Mouse (Mus musculus) midbrain, embryonic 16.5 days (tissue): ENCODE results near the gene Pla2g6. TPM values are rescaled to one million over a fixed set of nuclear protein-coding genes. Genes with fewer than 3 reads are reported as not detected.

Experiments used
- ATAC-seq: fragments of 200-750 bp; cut with Nextera tagmentation; 2 replicates; pipeline ENCODE4 v1.8.0; 2017; ENCODE audit warnings: moderate TSS enrichment
- H3K27ac ChIP-seq: fragments of 300-500 bp; sonication (generic); 2 replicates; pipeline ENCODE4 v1.5.1; 2014; ENCODE audit warnings: mild to moderate bottlenecking, low read length, mixed read lengths
- H3K27me3 ChIP-seq: fragments of 300-500 bp; sonication (generic); 2 replicates; pipeline ENCODE4 v1.6.1; 2014; ENCODE audit warnings: low read depth, low read length, mixed read lengths; ENCODE audit not compliant: control insufficient read depth, insufficient read depth
- H3K36me3 ChIP-seq: fragments of 300-500 bp; sonication (generic); 2 replicates; pipeline ENCODE4 v1.6.1; 2014; ENCODE audit warnings: mild to moderate bottlenecking, low read length, moderate library complexity, mixed read lengths; ENCODE audit not compliant: control insufficient read depth, insufficient read depth
- H3K4me1 ChIP-seq: fragments of 300-500 bp; sonication (generic); 2 replicates; pipeline ENCODE4 v1.6.1; 2014; ENCODE audit warnings: mild to moderate bottlenecking, low read length, mixed read lengths; ENCODE audit not compliant: control insufficient read depth, insufficient read depth
- H3K4me2 ChIP-seq: fragments of 300-500 bp; sonication (generic); 2 replicates; pipeline ENCODE4 v1.6.1; 2014; ENCODE audit warnings: mild to moderate bottlenecking, low read length, mixed read lengths
- H3K4me3 ChIP-seq: fragments of 300-500 bp; sonication (generic); 2 replicates; pipeline ENCODE4 v1.5.1; 2014; ENCODE audit warnings: low read depth, mild to moderate bottlenecking, low read length, moderate library complexity, mixed read lengths
- H3K9ac ChIP-seq: fragments of 300-500 bp; sonication (generic); 2 replicates; pipeline ENCODE4 v1.6.1; 2014; ENCODE audit warnings: low read depth, low read length, mixed read lengths
- H3K9me3 ChIP-seq: fragments of 300-500 bp; sonication (generic); replicated peaks from 2 replicates; pipeline ENCODE4 v1.6.1; 2014; ENCODE audit warnings: mild to moderate bottlenecking, low read length, mixed read lengths; ENCODE audit not compliant: control insufficient read depth, poor library complexity, severe bottlenecking
- WGBS: fragments of 180-500 bp; shearing (Covaris S2); extraction: QIAGEN DNeasy Blood & Tissue Kit; methylation state at CpG from one replicate; pipeline ENCODE4 v1.1.7; 2014; 5-methylcytosine and 5-hydroxymethylcytosine counted together
- polyA plus RNA-seq: library from polyadenylated mRNA; unstranded; fragments of >200 nt; fragmentation: Nextera tagmentation; extraction: Ambion mirVana; gene quantifications from 2 replicates; pipeline ENCODE4 v1.2.1, GENCODE M21; 2015

Pla2g6 gene
- polyA plus RNA-seq, 1 experiment from 2014 or later = 29.8 TPM

DNA sequence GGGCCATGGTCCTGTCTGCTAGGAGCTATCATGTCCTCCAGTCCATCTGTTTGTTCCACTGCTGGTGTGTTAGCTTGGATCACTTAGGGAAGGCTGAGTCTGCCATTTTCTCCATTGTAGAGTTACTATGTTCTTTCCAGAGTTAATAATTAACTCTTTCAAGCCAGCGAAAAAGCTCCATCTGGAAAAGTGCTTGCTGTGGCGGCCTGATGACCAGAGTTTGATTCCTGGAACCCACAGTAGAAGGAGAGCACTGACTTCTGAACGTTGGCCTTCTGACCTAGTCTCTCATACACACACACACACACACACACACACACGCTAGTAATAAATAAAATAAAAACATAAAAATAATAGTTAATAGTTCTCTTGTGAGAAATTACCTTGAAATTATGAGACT, 16.4 kb upstream of the Pla2g6 start:
- Histone ChIP-seq H3K9ac (no peak overlapping the region), H3K4me2 (no peak overlapping the region), H3K27me3 (peaks cover 7% of the 10 kb centered on the region; the same call in 1 of the 2 replicates), H3K4me1 (peaks cover 8% of the 10 kb centered on the region), H3K9me3 (no peaks in the 10 kb centered on the region), H3K4me3 (no peak overlapping the region), H3K36me3 (no peaks in the 10 kb centered on the region), H3K27ac (no peak overlapping the region)
- WGBS = 81% methylated on average over 4 of the region's 4 CpGs
- ATAC-seq = no peak

DNA sequence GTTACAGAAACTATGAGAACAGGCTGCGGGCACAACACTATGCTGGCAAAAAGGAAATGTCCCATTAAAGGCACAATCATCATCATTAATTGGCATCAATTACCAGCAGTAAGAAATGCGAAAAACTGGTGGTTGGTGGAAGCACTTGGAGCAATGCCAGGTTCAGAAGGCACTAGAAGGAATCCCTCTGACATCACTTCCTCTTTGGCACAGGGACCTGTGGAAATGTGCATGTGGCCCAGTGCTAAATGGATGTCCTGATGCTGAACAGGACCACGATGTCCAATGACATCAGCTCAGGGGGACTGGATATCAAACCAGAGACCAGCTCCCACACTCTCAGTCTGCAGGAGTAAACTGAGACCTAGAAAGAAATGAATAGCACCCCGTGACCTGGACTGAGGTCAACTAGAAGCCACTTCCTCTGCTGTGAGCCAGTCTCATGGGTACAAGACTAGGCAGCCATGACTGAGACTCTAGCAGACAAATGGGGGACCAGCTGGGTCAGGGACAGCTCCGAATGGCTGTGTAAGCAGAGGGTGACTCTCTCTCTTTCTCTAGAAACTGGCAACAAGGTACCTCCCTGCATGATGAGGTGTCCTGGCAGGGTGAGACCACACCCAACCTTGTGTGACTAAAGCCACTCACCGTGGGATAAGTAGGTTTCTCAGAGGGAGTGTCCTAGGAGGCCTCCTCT, 14.6 kb upstream of the Pla2g6 start:
- Histone ChIP-seq H3K4me2 (no peak overlapping the region), H3K27ac (no peak overlapping the region), H3K4me1 (no peaks in the 10 kb centered on the region), H3K27me3 (no peaks in the 10 kb centered on the region), H3K4me3 (no peak overlapping the region), H3K36me3 (no peaks in the 10 kb centered on the region), H3K9me3 (no peaks in the 10 kb centered on the region), H3K9ac (no peak overlapping the region)
- 84% methylated on average over 6 of the region's 6 CpGs for WGBS
- no peak for ATAC-seq

DNA sequence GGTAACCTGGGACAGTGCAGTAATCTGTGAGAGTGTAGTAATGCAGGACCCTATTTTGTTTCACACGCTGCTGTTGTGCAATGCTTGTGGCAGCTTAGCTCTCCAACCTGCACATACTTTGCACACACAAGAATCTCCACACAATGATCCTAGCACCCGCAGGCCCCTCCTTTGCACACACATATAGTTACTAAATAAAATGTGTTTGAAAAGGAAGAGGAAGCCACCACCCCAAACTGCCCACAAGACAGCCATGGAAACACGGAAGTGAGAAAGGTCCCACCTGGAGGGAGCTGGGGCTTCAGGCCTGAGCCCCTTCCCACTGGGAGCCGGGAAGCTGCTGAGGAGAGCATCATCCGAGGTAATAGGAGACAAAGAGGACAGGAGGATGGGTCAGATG, 10.8 kb upstream of the Pla2g6 start:
- no peak for ATAC-seq
- H3K27me3 ChIP-seq = no peaks in the 10 kb centered on the region
- H3K9me3 ChIP-seq = no peaks in the 10 kb centered on the region
- H3K36me3 ChIP-seq = no peaks in the 10 kb centered on the region
- no peak overlapping the region for H3K27ac ChIP-seq
- no peak overlapping the region for H3K9ac ChIP-seq
- no peaks in the 10 kb centered on the region for H3K4me1 ChIP-seq
- H3K4me3 ChIP-seq = no peak overlapping the region
- H3K4me2 ChIP-seq = no peak overlapping the region
- 76% methylated on average over 5 of the region's 5 CpGs for WGBS

DNA sequence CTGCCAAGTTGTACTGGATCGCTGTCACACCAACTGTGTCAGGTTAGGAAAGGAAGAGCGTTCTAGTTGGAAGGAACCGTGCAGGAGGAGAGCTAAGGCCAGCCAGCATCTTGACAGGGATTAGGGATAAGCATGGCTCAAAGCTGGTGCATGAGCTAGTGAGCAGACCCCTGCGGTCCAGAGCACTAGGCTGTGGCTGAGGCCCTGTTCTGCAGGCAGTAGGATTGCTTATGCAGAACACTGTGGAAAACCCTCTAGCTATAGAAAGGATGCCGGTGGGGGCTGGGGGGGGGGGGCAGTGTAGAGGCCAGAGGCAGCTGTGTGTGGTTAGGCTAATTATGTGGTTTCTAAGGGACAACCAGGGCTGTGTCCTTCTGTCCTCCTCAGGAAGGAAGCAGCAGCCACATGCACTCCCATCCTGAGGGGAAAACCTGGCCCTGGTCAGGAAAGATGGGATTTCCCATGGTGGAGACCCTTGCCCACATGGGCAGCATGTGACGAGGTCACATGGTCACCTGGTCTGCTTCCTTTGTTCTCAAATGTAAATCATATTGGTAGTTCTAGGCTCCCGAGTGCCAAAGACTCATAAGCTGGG, 7.0 kb upstream of the Pla2g6 start:
- no peaks in the 10 kb centered on the region for H3K27me3 ChIP-seq
- 41% methylated on average over 7 of the region's 7 CpGs for WGBS
- no peak overlapping the region for H3K4me2 ChIP-seq
- no peak overlapping the region for H3K27ac ChIP-seq
- no peaks in the 10 kb centered on the region for H3K9me3 ChIP-seq
- no peaks in the 10 kb centered on the region for H3K4me1 ChIP-seq
- ATAC-seq = no peak
- H3K36me3 ChIP-seq = no peaks in the 10 kb centered on the region
- no peak overlapping the region for H3K9ac ChIP-seq
- no peak overlapping the region for H3K4me3 ChIP-seq

DNA sequence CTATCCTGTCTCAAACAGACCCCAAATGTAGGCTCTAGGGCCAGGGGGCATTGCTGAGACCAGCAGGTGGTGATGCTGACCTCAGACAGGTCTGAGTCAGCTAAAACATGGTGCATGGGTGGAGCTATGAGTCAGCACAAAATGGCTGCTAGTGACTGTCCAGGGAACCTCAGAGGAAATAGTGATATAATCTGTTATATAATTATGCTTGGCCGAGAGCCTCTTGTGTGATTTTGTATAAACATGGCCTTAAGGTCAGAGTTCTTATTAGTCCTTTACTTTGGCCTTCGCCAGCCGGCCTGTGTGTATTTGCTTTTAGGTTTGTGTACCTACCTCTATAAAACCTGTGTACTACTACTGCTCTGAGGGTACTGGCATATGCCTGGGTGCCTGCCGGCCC, 5.2 kb upstream of the Pla2g6 start:
- H3K9me3 ChIP-seq = no peaks in the 10 kb centered on the region
- no peak overlapping the region for H3K27ac ChIP-seq
- no peaks in the 10 kb centered on the region for H3K36me3 ChIP-seq
- no peak for ATAC-seq
- no peak overlapping the region for H3K9ac ChIP-seq
- no peak overlapping the region for H3K4me3 ChIP-seq
- H3K4me1 ChIP-seq = no peaks in the 10 kb centered on the region
- WGBS = 89% methylated on average over 4 of the region's 4 CpGs
- no peaks in the 10 kb centered on the region for H3K27me3 ChIP-seq
- H3K4me2 ChIP-seq = no peak overlapping the region

DNA sequence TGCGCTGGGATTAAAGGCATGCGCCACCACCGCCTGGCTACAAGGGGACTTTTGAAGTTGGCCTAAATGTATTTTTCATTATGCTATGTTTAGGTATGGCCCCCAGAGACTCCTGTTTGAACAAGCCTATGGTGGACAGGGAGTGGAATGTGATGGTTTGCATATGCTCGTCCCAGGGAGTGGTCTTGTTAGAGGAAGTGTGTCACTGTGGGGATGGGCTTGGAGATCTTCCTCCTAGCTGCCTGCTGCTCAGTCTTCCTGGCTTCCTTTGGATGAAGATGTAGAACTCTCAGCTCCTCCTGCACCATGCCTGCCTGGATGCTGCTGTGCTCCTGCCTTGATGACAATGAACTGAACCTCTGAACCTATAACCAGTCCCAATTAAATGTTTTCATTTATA, 2.3 kb upstream of the Pla2g6 start:
- peaks cover 14% of the 10 kb centered on the region for H3K4me1 ChIP-seq
- H3K27me3 ChIP-seq = no peaks in the 10 kb centered on the region
- no peak for ATAC-seq
- H3K9ac ChIP-seq = no peak overlapping the region
- H3K4me3 ChIP-seq = no peak overlapping the region
- no peaks in the 10 kb centered on the region for H3K36me3 ChIP-seq
- H3K27ac ChIP-seq = no peak overlapping the region
- no peak overlapping the region for H3K4me2 ChIP-seq
- 78% methylated on average over 4 of the region's 4 CpGs for WGBS
- H3K9me3 ChIP-seq = no peaks in the 10 kb centered on the region

DNA sequence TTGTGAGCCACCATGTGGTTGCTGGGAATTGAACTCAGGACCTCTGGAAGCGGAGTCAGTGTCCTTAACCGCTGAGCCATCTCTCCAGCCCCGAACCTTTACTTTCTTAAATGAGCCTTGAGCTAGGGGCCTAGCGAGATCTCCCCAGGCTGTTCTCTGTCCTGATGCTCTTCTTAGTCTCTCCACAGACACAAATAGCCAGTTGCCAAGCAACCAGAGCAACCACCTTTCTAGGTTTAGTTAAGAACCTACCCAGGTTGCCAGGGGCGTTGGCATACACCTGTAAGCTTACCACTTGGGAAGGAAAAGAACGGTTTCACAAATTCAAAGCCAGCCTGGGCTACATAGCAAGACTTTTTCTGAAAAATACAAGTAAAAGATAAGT, 1.8 kb upstream of the Pla2g6 start:
- 85% methylated on average over 6 of the region's 6 CpGs for WGBS
- ATAC-seq = no peak
- no peaks in the 10 kb centered on the region for H3K9me3 ChIP-seq
- H3K4me1 ChIP-seq = peaks cover 14% of the 10 kb centered on the region
- no peak overlapping the region for H3K9ac ChIP-seq
- H3K27me3 ChIP-seq = no peaks in the 10 kb centered on the region
- no peak overlapping the region for H3K4me3 ChIP-seq
- H3K4me2 ChIP-seq = no peak overlapping the region
- H3K27ac ChIP-seq = no peak overlapping the region
- no peaks in the 10 kb centered on the region for H3K36me3 ChIP-seq

DNA sequence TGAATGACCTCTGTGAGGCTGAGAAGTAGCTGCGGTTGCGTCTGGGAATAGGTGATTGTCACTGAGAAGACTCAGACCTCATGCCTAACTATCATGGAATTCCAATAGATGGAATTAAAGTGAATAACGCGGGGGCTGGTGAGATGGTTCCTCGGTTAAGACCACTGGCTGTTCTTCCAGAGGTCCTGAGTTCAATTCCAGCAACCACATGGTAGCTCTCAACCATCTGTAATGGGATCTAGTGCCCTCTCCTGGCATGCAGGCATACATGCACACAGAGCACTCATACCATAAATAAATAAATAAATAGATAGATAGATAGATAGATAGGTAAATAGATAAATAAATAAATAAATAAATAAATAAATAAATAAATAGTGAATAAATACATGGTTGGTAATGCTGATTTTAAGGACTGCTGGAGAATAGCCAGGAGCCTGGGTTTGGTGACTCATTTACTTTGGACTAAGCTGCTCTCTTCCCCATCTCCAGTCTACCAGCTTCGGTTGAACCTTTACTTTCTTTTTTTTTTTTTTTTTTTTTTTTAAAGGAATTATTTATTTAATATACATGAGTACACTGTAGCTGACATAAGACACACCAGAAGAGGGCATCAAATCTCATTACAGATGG, 1.3 kb upstream of the Pla2g6 start:
- no peaks in the 10 kb centered on the region for H3K27me3 ChIP-seq
- no peaks in the 10 kb centered on the region for H3K9me3 ChIP-seq
- WGBS = 98% methylated on average over 6 of the region's 6 CpGs
- no peak overlapping the region for H3K4me3 ChIP-seq
- H3K4me1 ChIP-seq = peaks cover 14% of the 10 kb centered on the region
- no peak overlapping the region for H3K9ac ChIP-seq
- no peak overlapping the region for H3K27ac ChIP-seq
- H3K36me3 ChIP-seq = no peaks in the 10 kb centered on the region
- no peak for ATAC-seq
- no peak overlapping the region for H3K4me2 ChIP-seq

DNA sequence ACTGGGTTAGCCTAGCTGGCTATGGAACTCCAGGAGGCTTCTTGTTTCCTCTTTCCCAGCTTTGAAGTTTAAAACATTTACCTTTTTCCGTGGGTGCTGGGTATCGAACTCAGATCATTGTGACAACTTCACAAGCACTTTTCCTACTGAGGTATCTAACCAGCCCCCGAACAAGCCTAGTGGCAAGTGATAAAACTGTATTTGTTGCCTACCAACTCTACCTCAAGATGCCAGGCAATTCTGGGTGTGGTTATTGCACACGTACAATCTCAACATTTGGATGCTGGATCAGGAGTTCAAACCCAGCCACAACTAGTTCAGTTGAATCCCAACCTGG, 717 bp upstream of the Pla2g6 start:
- H3K4me1 ChIP-seq = peaks cover 14% of the 10 kb centered on the region
- no peak overlapping the region; the same call in 1 of the 2 replicates for H3K4me2 ChIP-seq
- H3K27me3 ChIP-seq = no peaks in the 10 kb centered on the region
- WGBS = 93% methylated on average over 4 of the region's 4 CpGs
- ATAC-seq = no peak
- no peak overlapping the region for H3K27ac ChIP-seq
- H3K9me3 ChIP-seq = no peaks in the 10 kb centered on the region
- no peak overlapping the region for H3K9ac ChIP-seq
- H3K36me3 ChIP-seq = no peaks in the 10 kb centered on the region
- H3K4me3 ChIP-seq = no peak overlapping the region
